Mouse (Mus musculus) C2C12 (cell line): Measurements from ENCODE around the gene Spata31d1b.

Experiments used
- CEBPB ChIP-seq: IDR thresholded peaks from one replicate; pipeline ENCODE4 v1.6.1; 2011; ENCODE audit warnings: low read depth, mild to moderate bottlenecking, control low read depth, moderate library complexity
- CTCF ChIP-seq: IDR thresholded peaks from one replicate; pipeline ENCODE4 v1.5.1; 2011; ENCODE audit not compliant: control insufficient read depth, insufficient read depth, insufficient read length
- FOSL1 ChIP-seq: IDR thresholded peaks from one replicate; pipeline ENCODE4 v1.8.0; 2011; ENCODE audit warnings: mild to moderate bottlenecking, low read length; ENCODE audit not compliant: poor library complexity, insufficient read depth, severe bottlenecking
- MAX ChIP-seq: IDR thresholded peaks from one replicate; pipeline ENCODE4 v1.6.1; 2011; ENCODE audit warnings: mild to moderate bottlenecking, control low read depth
- MYOD1 ChIP-seq: IDR thresholded peaks from one replicate; pipeline ENCODE4 v1.6.1; 2011; ENCODE audit warnings: low read depth; ENCODE audit not compliant: control insufficient read depth, insufficient read length
- MYOG ChIP-seq: IDR thresholded peaks from one replicate; pipeline ENCODE4 v1.6.1; 2011; ENCODE audit not compliant: control insufficient read depth, insufficient read length; ENCODE audit errors: extremely low read depth

- no peak for TF ChIP-seq CTCF
- no peak for TF ChIP-seq MYOD1
- TF ChIP-seq MAX = no peak
- TF ChIP-seq MYOG = no peak
- no peak for TF ChIP-seq CEBPB
- no peak for TF ChIP-seq FOSL1
Measured at GRCm38 (mm10) chr13:59739397-59739796, 27.3 kb downstream of the Spata31d1b start.
